Mouse (Mus musculus): Measurements from ENCODE around the gene Rapgef1. TPM values are rescaled to one million over a fixed set of nuclear protein-coding genes. Genes with fewer than 3 reads are reported as not detected.
"Not testable (repeated sequence)": the region's sequence is repeated elsewhere in the genome, so short reads cannot be mapped to it uniquely, and the experiment has no call there.

Rapgef1 gene
- polyA plus RNA-seq, 1 experiment from 2014 or later: 22.5 TPM

DNA sequence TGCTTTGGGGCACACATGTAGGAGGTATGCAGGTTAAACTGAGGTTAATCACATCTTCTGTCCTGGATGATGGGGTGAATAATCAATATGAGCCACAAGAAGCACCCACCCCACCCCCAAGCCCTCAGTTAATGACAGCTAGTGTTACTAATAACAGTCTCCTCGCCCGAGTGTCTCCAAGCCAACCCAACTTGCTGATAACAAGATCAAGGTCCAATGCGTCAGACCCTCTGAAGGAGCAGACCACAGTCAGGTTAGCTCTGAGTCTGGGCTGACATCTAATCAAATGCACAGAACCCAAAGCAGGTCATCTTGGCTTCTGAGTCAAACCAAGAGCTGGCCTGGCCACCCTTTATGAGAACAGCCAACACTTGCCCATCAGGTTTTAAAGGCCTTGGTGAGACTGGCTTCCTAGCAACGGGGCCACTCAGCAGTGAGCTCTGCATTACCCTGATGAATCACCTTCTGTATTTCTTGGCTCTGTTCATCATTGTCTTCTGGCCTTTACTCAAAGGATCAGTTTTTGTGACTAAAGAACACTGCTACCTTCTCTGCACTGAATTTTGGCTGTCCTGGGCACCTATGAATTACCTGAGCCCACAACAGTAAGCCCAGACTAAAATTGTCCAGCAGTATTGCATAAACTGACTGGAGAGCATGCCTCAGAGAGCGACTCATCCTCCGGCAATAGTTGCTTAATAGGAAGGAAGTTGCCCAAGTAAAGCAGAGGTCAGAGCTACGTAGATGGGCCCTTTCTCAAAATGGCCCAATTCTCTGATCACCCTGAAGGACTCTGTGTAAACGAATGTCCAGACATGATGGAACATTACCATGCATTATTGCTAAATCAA lies 152.3 kb downstream of the Rapgef1 start:
- WGBS: 89% methylated on average over 8 of the region's 8 CpGs
- no peak for ATAC-seq
- no peak overlapping the region for H3K4me2 ChIP-seq (ENCODE audit: low read length)

DNA sequence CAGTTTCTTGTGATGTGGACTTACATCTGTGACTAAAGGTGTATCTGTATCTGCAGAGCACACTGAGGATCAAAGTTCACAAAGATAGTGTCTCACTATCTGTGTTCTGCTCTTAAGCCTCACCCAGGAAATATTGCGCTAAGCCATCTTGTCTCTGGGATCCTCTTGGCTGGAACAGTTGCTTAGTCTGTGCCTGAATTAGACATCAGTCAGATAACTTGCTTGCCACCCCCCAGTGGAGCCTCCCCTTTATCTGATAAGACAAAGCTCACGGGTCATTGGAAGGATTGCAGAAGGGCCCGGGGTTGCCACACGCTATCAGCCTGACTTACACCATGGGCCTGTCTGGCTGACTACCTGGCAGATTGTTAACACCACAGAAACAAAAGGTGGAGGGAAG lies 153.8 kb downstream of the Rapgef1 start:
- no peak overlapping the region for H3K4me2 ChIP-seq (ENCODE audit: low read length)
- H3K9ac ChIP-seq (replicated peaks; ENCODE audit: low read depth, low read length): no peak overlapping the region
- no peaks in the 10 kb centered on the region for H3K4me1 ChIP-seq (replicated peaks; ENCODE audit: control insufficient read depth, insufficient read depth, low read length)
- H3K4me3 ChIP-seq (replicated peaks; ENCODE audit: low read length): no peak overlapping the region
- H3K9me3 ChIP-seq (ENCODE audit: control insufficient read depth, low read length): no peaks in the 10 kb centered on the region
- no peaks in the 10 kb centered on the region for H3K27me3 ChIP-seq (replicated peaks; ENCODE audit: control insufficient read depth, insufficient read depth, low read length)
- H3K36me3 ChIP-seq (ENCODE audit: control insufficient read depth, insufficient read depth): peaks cover 14% of the 10 kb centered on the region
- no peak for ATAC-seq
- H3K27ac ChIP-seq (ENCODE audit: low read length): no peak overlapping the region
- WGBS: 95% methylated on average over 4 of the region's 4 CpGs

More for the DNA sequence above, 152.3 kb downstream of the Rapgef1 start:
- H3K36me3 ChIP-seq (ENCODE audit: control insufficient read depth, insufficient read depth): peaks cover under 1% of the 10 kb centered on the region; the same call in 1 of the 2 replicates
- H3K27me3 ChIP-seq (replicated peaks; ENCODE audit: control insufficient read depth, insufficient read depth, low read length): no peaks in the 10 kb centered on the region
- H3K9ac ChIP-seq (replicated peaks; ENCODE audit: low read depth, low read length): no peak overlapping the region
- H3K4me1 ChIP-seq (replicated peaks; ENCODE audit: control insufficient read depth, insufficient read depth, low read length): no peaks in the 10 kb centered on the region
- H3K27ac ChIP-seq (ENCODE audit: low read length): no peak overlapping the region
- H3K4me3 ChIP-seq (replicated peaks; ENCODE audit: low read length): no peak overlapping the region
- no peaks in the 10 kb centered on the region for H3K9me3 ChIP-seq (ENCODE audit: control insufficient read depth, low read length)

DNA sequence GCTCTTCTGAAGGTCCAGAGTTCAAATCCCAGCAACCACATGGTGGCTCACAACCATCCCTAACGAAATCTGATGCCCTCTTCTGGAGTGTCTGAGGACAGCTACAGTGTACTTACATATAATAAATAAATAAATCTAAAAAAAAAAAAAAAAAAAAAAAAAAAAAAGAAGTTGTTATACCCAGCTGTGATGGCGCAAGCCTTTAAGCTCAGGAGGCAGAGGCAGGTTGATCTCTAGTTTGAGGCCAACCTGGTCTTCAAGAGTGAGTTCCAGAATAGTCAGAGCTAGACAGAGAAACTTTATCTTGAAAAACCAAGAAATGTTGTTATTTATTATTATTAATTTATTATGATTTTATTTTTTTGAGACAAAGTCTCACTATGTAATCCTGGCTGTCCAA lies 161.7 kb downstream of the Rapgef1 start:
- H3K27ac ChIP-seq (ENCODE audit: low read length); H3K4me3 ChIP-seq (replicated peaks; ENCODE audit: low read length); H3K27me3 ChIP-seq (replicated peaks; ENCODE audit: control insufficient read depth, insufficient read depth, low read length); H3K9me3 ChIP-seq (ENCODE audit: control insufficient read depth, low read length); ATAC-seq; H3K4me1 ChIP-seq (replicated peaks; ENCODE audit: control insufficient read depth, insufficient read depth, low read length); H3K9ac ChIP-seq (replicated peaks; ENCODE audit: low read depth, low read length); H3K4me2 ChIP-seq (ENCODE audit: low read length): not testable (repeated sequence)
- 97% methylated on average over 2 of the region's 2 CpGs for WGBS
- peaks cover 58% of the 10 kb centered on the region for H3K36me3 ChIP-seq (ENCODE audit: control insufficient read depth, insufficient read depth)

DNA sequence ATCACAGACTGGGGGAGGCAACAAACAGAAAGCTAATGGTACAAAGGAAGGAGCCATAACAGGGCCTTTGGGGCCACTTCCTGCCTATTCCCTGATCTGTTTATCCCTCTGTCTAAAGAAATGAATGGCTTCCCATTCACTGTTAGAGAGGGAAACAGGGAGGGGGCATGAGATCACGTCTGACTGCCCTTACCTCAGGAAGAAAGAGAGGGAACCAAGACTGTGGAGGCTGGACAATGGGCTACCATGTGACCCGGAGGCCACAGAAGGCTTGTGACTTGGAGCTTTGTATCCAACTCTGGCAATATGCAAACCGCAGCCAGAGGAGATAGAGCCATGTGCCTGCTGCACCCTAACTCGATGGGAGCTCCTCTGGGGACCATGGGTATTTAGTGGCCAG lies 164.8 kb downstream of the Rapgef1 start:
- Histone ChIP-seq H3K4me2 (ENCODE audit: low read length) (no peak overlapping the region), H3K4me3 (replicated peaks; ENCODE audit: low read length) (no peak overlapping the region), H3K4me1 (replicated peaks; ENCODE audit: control insufficient read depth, insufficient read depth, low read length) (peaks cover 18% of the 10 kb centered on the region), H3K27me3 (replicated peaks; ENCODE audit: control insufficient read depth, insufficient read depth, low read length) (no peaks in the 10 kb centered on the region), H3K9me3 (ENCODE audit: control insufficient read depth, low read length) (no peaks in the 10 kb centered on the region), H3K9ac (replicated peaks; ENCODE audit: low read depth, low read length) (no peak overlapping the region), H3K36me3 (ENCODE audit: control insufficient read depth, insufficient read depth) (peaks cover 37% of the 10 kb centered on the region), H3K27ac (ENCODE audit: low read length) (no peak overlapping the region)
- WGBS: 65% methylated on average over 4 of the region's 4 CpGs
- no peak for ATAC-seq

DNA sequence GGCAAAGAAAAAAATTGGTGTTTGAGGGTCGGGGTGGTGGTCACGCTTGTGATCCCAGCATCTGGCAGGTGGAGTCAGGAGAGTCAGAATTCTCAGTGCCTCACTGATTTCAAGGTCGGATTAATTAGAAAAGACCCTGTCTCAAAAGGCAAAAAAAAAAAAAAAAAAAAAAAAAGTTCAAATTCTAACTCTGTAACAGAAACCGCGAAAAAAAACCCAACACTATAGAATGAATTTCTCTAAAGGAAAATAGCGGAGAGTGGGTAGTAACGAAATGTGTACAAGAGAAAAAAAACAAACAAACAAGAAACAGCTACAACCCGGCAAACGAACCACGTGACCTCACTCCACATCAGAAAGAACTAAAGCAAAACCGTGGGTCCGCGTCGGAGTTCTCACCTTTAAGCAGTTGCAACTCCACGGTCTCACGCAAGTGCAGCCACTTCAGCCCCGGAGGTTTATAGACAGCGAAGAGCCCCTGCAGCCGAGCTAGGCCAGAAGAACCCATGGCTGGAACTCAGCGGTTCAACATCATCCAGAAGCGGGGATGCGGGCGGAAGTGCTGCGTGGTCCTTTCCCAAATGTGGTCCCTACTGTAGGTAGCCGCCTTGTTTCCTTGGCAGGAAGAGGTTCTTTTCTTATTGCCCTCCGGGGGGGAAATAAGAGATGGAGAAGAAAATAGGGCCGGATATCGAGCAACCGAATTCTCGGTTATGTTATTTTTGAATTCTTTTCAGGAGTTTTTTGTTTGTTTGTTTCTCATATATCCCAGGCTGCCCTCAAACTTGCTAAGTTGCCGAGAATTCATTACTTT lies 167.8 kb downstream of the Rapgef1 start, which contains the start of gene Coq4:
Gene Coq4, plus strand, starts transcription at position 390 of the 814 bp plus-strand sequence.
- Histone ChIP-seq H3K27ac (ENCODE audit: low read length) (peak within 1 kb of the TSS; percentile 79), H3K9me3 (ENCODE audit: control insufficient read depth, low read length) (no peaks in the 10 kb centered on the region), H3K4me3 (replicated peaks; ENCODE audit: low read length) (peak within 1 kb of the TSS; percentile 77), H3K36me3 (ENCODE audit: control insufficient read depth, insufficient read depth) (peaks cover 22% of the 10 kb centered on the region), H3K9ac (replicated peaks; ENCODE audit: low read depth, low read length) (peak within 1 kb of the TSS; percentile 84), H3K27me3 (replicated peaks; ENCODE audit: control insufficient read depth, insufficient read depth, low read length) (no peaks in the 10 kb centered on the region), H3K4me2 (ENCODE audit: low read length) (peak within 1 kb of the TSS; percentile 92), H3K4me1 (replicated peaks; ENCODE audit: control insufficient read depth, insufficient read depth, low read length) (peaks cover 18% of the 10 kb centered on the region)
- 2% methylated on average over 31 of the region's 31 CpGs for WGBS
- peak; percentile 90 for ATAC-seq

DNA sequence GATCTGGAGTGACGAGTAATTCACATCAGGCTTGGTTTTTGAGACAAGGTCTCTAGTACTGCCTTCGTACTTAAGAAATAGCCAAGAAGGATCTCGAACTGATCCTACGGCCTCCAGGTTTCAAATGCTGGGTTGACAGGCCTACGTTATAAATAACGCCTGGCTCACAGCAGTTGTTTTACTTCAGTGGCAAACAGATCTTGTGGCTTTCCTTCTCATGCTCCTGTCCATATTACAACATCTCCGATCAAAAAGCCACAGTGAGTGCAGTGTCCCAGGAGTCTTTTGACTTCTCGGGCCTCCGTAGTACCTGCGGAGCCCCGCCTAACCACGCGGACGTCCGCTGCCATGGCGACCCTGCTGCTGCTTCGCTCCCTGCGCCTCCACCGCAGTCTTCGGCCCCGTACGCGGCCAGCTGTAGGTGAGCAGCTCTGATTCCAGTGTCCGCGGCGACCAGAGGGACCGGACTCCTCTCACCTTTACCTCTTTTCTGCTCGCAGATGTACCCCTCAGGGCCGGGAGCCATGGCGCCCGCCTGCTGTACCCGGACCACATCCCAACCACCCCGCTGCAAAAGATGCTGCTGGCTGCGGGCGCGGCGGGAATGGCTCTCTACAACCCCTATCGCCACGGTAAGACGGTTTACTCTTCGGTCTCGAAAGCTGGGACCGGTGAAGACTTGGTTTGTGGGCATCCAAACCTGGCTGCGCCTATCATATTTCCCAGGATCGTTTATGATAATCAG lies 168.6 kb downstream of the Rapgef1 start, which contains the start of gene Trub2:
Gene Trub2, minus strand, starts transcription at position 566 of the 745 bp plus-strand sequence.
- H3K27ac ChIP-seq (ENCODE audit: low read length): peak within 1 kb of the TSS; percentile 79

More for the DNA sequence above, 168.6 kb downstream of the Rapgef1 start, which contains the start of gene Trub2:
- H3K4me1 ChIP-seq (replicated peaks; ENCODE audit: control insufficient read depth, insufficient read depth, low read length): peaks cover 18% of the 10 kb centered on the region
- ATAC-seq: peak; percentile 93
- H3K9me3 ChIP-seq (ENCODE audit: control insufficient read depth, low read length): no peaks in the 10 kb centered on the region
- peak within 1 kb of the TSS; percentile 84 for H3K9ac ChIP-seq (replicated peaks; ENCODE audit: low read depth, low read length)
- no peaks in the 10 kb centered on the region for H3K27me3 ChIP-seq (replicated peaks; ENCODE audit: control insufficient read depth, insufficient read depth, low read length)
- peak within 1 kb of the TSS; percentile 92 for H3K4me2 ChIP-seq (ENCODE audit: low read length)
- H3K36me3 ChIP-seq (ENCODE audit: control insufficient read depth, insufficient read depth): peaks cover 15% of the 10 kb centered on the region
- H3K4me3 ChIP-seq (replicated peaks; ENCODE audit: low read length): peak within 1 kb of the TSS; percentile 77
- under 1% methylated on average over 45 of the region's 45 CpGs for WGBS

Other genes starting within 250 kb of the Rapgef1 start
- gene Gm13420, start 132.0 kb downstream of the Rapgef1 start, polyA plus RNA-seq (2015; fragmentation: Nextera tagmentation; extraction: Ambion mirVana): 0.22 TPM in 1 of 2 replicates, not detected in the other
- 0.42 TPM in 1 of 2 replicates, not detected in the other for gene Gm13547, start 139.6 kb downstream of the Rapgef1 start, polyA plus RNA-seq (2015; fragmentation: Nextera tagmentation; extraction: Ambion mirVana)
- gene Coq4, start 167.8 kb downstream of the Rapgef1 start, polyA plus RNA-seq (2015; fragmentation: Nextera tagmentation; extraction: Ambion mirVana): 29.8 and 35.9 TPM in 2 replicates
- 36.6 and 42.4 TPM in 2 replicates for gene Trub2, start 168.8 kb downstream of the Rapgef1 start, polyA plus RNA-seq (2015; fragmentation: Nextera tagmentation; extraction: Ambion mirVana)
- 28.3 and 33.7 TPM in 2 replicates for gene Slc27a4, start 182.9 kb downstream of the Rapgef1 start, polyA plus RNA-seq (2015; fragmentation: Nextera tagmentation; extraction: Ambion mirVana)
- gene Urm1, start 200.4 kb downstream of the Rapgef1 start, polyA plus RNA-seq (2015; fragmentation: Nextera tagmentation; extraction: Ambion mirVana): 18.9 and 20.2 TPM in 2 replicates
- 7.3 and 8.4 TPM in 2 replicates for gene Cercam, start 249.4 kb downstream of the Rapgef1 start, polyA plus RNA-seq (2015; fragmentation: Nextera tagmentation; extraction: Ambion mirVana)

Measured in forebrain, embryonic 16.5 days (tissue).